In the genomic region with DNA sequence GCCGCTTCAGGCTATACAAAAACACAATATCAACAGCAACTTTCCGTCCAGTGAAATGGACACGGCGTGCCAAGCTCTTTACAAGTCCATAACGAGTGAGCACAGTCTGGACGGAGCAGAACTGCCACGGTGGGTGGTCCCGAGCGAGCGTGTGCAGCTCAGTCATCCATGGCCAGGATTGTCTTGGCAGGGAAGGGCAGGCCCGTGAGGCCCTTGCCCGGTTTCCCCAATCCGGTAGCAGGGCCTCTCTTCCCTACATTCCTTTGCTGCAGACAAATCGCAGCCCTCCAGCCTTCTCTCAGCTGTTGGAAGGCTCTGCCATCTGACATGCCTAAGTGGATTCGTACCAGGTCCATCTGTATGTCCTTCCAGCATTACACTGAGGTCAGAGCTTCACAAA, we compare ENCODE assay signal across 8 mouse cellular contexts.
DNase-seq lines count a peak whose midpoint lies in the region; ATAC-seq lines count a peak whose summit lies in the region.
"Had no signal": no experiment of that assay in that cellular context is flagged by ENCODE, and none has a peak within 500 bp of the region (broad histone marks: within the 10 kb centered on the region; RNA-seq: fewer than 3 reads in every experiment).

No protein-coding gene starts in this region.

- H3K4me1 ChIP-seq in heart, embryonic 10.5 days: peaks cover 67% of the 10 kb centered on the region
- H3K4me1 ChIP-seq in limb, embryonic 13.5 days: peaks cover 63% of the 10 kb centered on the region

- ATAC-seq in limb, embryonic 13.5 days (ENCODE audit: low FRiP score, low read depth): peak; percentile 75
- no peak for ATAC-seq in erythroblast, adult 5-6 weeks (replicated peaks; ENCODE audit: low FRiP score, poor library complexity, severe bottlenecking)

- no peaks in the 10 kb centered on the region for H3K9me3 ChIP-seq in heart, embryonic 10.5 days
- H3K9me3 ChIP-seq in limb, embryonic 13.5 days: no peaks in the 10 kb centered on the region

- peak overlapping the region; percentile 54 for H3K27ac ChIP-seq in heart, embryonic 10.5 days
- H3K27ac ChIP-seq in limb, embryonic 13.5 days: peak overlapping the region; percentile 44; the same call in 1 of the 2 replicates
- H3K27ac ChIP-seq: liver, embryonic 14.5 days had no signal

- no peak overlapping the region for H3K4me3 ChIP-seq in heart, embryonic 10.5 days
- no peak overlapping the region for H3K4me3 ChIP-seq in limb, embryonic 13.5 days

- peak overlapping the region; percentile 41 for H3K4me2 ChIP-seq in limb, embryonic 13.5 days (replicated peaks)

- peak overlapping the region; percentile 35; the same call in 1 of the 2 replicates for H3K9ac ChIP-seq in limb, embryonic 13.5 days
- H3K9ac ChIP-seq: liver, embryonic 14.5 days had no signal

- DNase-seq in NIH3T3 (ENCODE audit: low read depth): peak; percentile 24
- DNase-seq in embryo, embryonic 10 days (ENCODE audit: low spot score): peak; percentile 58
- no peak for DNase-seq in heart, embryonic 10.5 days (ENCODE audit: low spot score)
- peak; percentile 92 for DNase-seq in retina, postnatal 1 day
- DNase-seq in spleen, postnatal 14 days (ENCODE audit: low spot score in 2 of 2): no peak

- 54% methylated on average over 15 of the region's 15 CpGs for WGBS in heart, embryonic 10.5 days
- 26% methylated on average over 15 of the region's 15 CpGs for WGBS in limb, embryonic 13.5 days

- H3K27me3 ChIP-seq in heart, embryonic 10.5 days (ENCODE audit: insufficient read depth, poor library complexity, severe bottlenecking): no peaks in the 10 kb centered on the region
- no peaks in the 10 kb centered on the region for H3K27me3 ChIP-seq in limb, embryonic 13.5 days

- H3K36me3 ChIP-seq in heart, embryonic 10.5 days: no peaks in the 10 kb centered on the region
- H3K36me3 ChIP-seq in limb, embryonic 13.5 days: no peaks in the 10 kb centered on the region

Comparison
In these comparisons a context has a peak if more than half of its experiments do, and no peak if none do; other contexts are left out.
1. DNase-seq: peak in NIH3T3 (single experiment), embryo, embryonic 10 days (single experiment) and retina, postnatal 1 day (single experiment); none in heart, embryonic 10.5 days (single experiment) and spleen, postnatal 14 days (0 of 2).